Mouse (Mus musculus) heart, embryonic 13.5 days (tissue): Measurements from ENCODE around the gene Mdga1. TPM values are rescaled to one million over a fixed set of nuclear protein-coding genes. Genes with fewer than 3 reads are reported as not detected.
"Not testable (repeated sequence)": the region's sequence is repeated elsewhere in the genome, so short reads cannot be mapped to it uniquely, and the experiment has no call there.

Experiments
- ATAC-seq: fragments of 200-750 bp; cut with Nextera tagmentation; 2 replicates; pipeline ENCODE4 v1.8.0; 2017; ENCODE audit warnings: moderate TSS enrichment; ENCODE audit not compliant: insufficient number of reproducible peaks, low FRiP score, low TSS enrichment; ENCODE audit errors: extremely low read depth
- H3K27ac ChIP-seq: fragments of 300-500 bp; sonication (generic); replicated peaks from 2 replicates; pipeline ENCODE4 v1.5.1; 2015; ENCODE audit warnings: moderate library complexity, mild to moderate bottlenecking, inconsistent platforms
- H3K27me3 ChIP-seq: fragments of 300-500 bp; sonication (generic); replicated peaks from 2 replicates; pipeline ENCODE4 v1.6.1; 2015; ENCODE audit warnings: mild to moderate bottlenecking, inconsistent platforms
- H3K36me3 ChIP-seq: fragments of 300-500 bp; sonication (generic); 2 replicates; pipeline ENCODE4 v1.6.1; 2015; ENCODE audit warnings: mild to moderate bottlenecking, inconsistent platforms
- H3K4me1 ChIP-seq: fragments of 300-500 bp; sonication (generic); 2 replicates; pipeline ENCODE4 v1.6.1; 2015; ENCODE audit warnings: inconsistent platforms
- H3K4me2 ChIP-seq: fragments of 300-500 bp; sonication (generic); 2 replicates; pipeline ENCODE4 v1.6.1; 2015; ENCODE audit warnings: inconsistent platforms, mild to moderate bottlenecking, moderate library complexity
- H3K4me3 ChIP-seq: fragments of 300-500 bp; sonication (generic); 2 replicates; pipeline ENCODE4 v1.5.1; 2015; ENCODE audit warnings: moderate library complexity, mild to moderate bottlenecking, inconsistent platforms
- H3K9ac ChIP-seq: fragments of 300-500 bp; sonication (generic); 2 replicates; pipeline ENCODE4 v1.6.1; 2015; ENCODE audit warnings: inconsistent platforms, mild to moderate bottlenecking, moderate library complexity
- H3K9me3 ChIP-seq: fragments of 300-500 bp; sonication (generic); 2 replicates; pipeline ENCODE4 v1.6.1; 2016; ENCODE audit warnings: inconsistent platforms
- WGBS: fragments of 180-500 bp; shearing (Covaris S2); methylation state at CpG from one replicate; pipeline ENCODE4 v1.1.7; 2015; ENCODE audit warnings: mixed read lengths; 5-methylcytosine and 5-hydroxymethylcytosine counted together
- polyA plus RNA-seq: library from polyadenylated mRNA; unstranded; fragments of >200 nt; fragmentation: Nextera tagmentation; extraction: Ambion mirVana; gene quantifications from 2 replicates; pipeline ENCODE4 v1.2.1, GENCODE M21; 2015

Mdga1 gene
- polyA plus RNA-seq, 1 experiment from 2014 or later: 4.4 TPM

- H3K4me1 ChIP-seq: peaks cover 27% of the 10 kb centered on the region
- no peak for ATAC-seq
- no peaks in the 10 kb centered on the region for H3K9me3 ChIP-seq
- H3K4me3 ChIP-seq: peak overlapping the region; percentile 33
- peak overlapping the region; percentile 68 for H3K9ac ChIP-seq
- no peak overlapping the region for H3K27ac ChIP-seq
- WGBS: 6% methylated on average over 23 of the region's 23 CpGs
- peaks cover 52% of the 10 kb centered on the region for H3K27me3 ChIP-seq
- H3K36me3 ChIP-seq: no peaks in the 10 kb centered on the region
- peak overlapping the region; percentile 63 for H3K4me2 ChIP-seq
Observed at GRCm38 (mm10) chr17:29795050-29795770, 174.7 kb downstream of the Mdga1 start.

- Histone ChIP-seq H3K27me3 (peaks cover 31% of the 10 kb centered on the region), H3K9ac (no peak overlapping the region), H3K4me2 (no peak overlapping the region), H3K4me3 (no peak overlapping the region), H3K9me3 (no peaks in the 10 kb centered on the region), H3K36me3 (no peaks in the 10 kb centered on the region), H3K27ac (no peak overlapping the region), H3K4me1 (peaks cover 38% of the 10 kb centered on the region)
- WGBS: 80% methylated on average over 9 of the region's 9 CpGs
- ATAC-seq: no peak
Observed at GRCm38 (mm10) chr17:29791531-29792050, 178.3 kb downstream of the Mdga1 start.

- H3K9me3 ChIP-seq: no peaks in the 10 kb centered on the region
- 59% methylated on average over 12 of the region's 12 CpGs for WGBS
- H3K4me3 ChIP-seq: no peak overlapping the region
- H3K9ac ChIP-seq: no peak overlapping the region
- no peak for ATAC-seq
- peak overlapping the region; percentile 58 for H3K27ac ChIP-seq
- no peaks in the 10 kb centered on the region for H3K36me3 ChIP-seq
- no peak overlapping the region for H3K4me2 ChIP-seq
- H3K4me1 ChIP-seq: peaks cover 29% of the 10 kb centered on the region
- H3K27me3 ChIP-seq: peaks cover 25% of the 10 kb centered on the region
Observed at GRCm38 (mm10) chr17:29790231-29790740, 179.6 kb downstream of the Mdga1 start.

GRCm38 (mm10) chr17:29789715-29790114 is 180.2 kb downstream of the Mdga1 start:
- no peak overlapping the region for H3K4me2 ChIP-seq
- no peaks in the 10 kb centered on the region for H3K36me3 ChIP-seq
- WGBS: 61% methylated on average over 9 of the region's 9 CpGs
- H3K4me1 ChIP-seq: peaks cover 24% of the 10 kb centered on the region
- no peak for ATAC-seq
- H3K4me3 ChIP-seq: no peak overlapping the region
- no peak overlapping the region for H3K9ac ChIP-seq
- peak overlapping the region; percentile 58; the same call in 1 of the 2 replicates for H3K27ac ChIP-seq
- no peaks in the 10 kb centered on the region for H3K9me3 ChIP-seq
- H3K27me3 ChIP-seq: peaks cover 19% of the 10 kb centered on the region

- no peak for ATAC-seq
- H3K27me3 ChIP-seq: peaks cover 8% of the 10 kb centered on the region
- H3K27ac ChIP-seq: peak overlapping the region; percentile 62
- no peaks in the 10 kb centered on the region for H3K36me3 ChIP-seq
- H3K4me1 ChIP-seq: peaks cover 24% of the 10 kb centered on the region
- WGBS: 36% methylated on average over 10 of the region's 10 CpGs
- no peak overlapping the region for H3K4me2 ChIP-seq
- no peak overlapping the region for H3K9ac ChIP-seq
- no peaks in the 10 kb centered on the region for H3K9me3 ChIP-seq
- no peak overlapping the region for H3K4me3 ChIP-seq
Observed at GRCm38 (mm10) chr17:29788573-29788972, 181.3 kb downstream of the Mdga1 start.

GRCm38 (mm10) chr17:29784820-29785219 is 185.1 kb downstream of the Mdga1 start:
- Histone ChIP-seq H3K4me1 (peaks cover 23% of the 10 kb centered on the region), H3K27me3 (no peaks in the 10 kb centered on the region), H3K4me3 (no peak overlapping the region), H3K9me3 (no peaks in the 10 kb centered on the region), H3K27ac (no peak overlapping the region), H3K4me2 (no peak overlapping the region), H3K9ac (no peak overlapping the region), H3K36me3 (no peaks in the 10 kb centered on the region)
- ATAC-seq: no peak
- 77% methylated on average over 9 of the region's 9 CpGs for WGBS

GRCm38 (mm10) chr17:29781472-29781871 is 188.4 kb downstream of the Mdga1 start:
- not testable (repeated sequence) for H3K4me1 ChIP-seq, H3K27me3 ChIP-seq, H3K4me3 ChIP-seq

GRCm38 (mm10) chr17:29778021-29778420 is 191.9 kb downstream of the Mdga1 start:
- no peaks in the 10 kb centered on the region for H3K9me3 ChIP-seq
- no peak overlapping the region for H3K4me3 ChIP-seq
- 71% methylated on average over 8 of the region's 8 CpGs for WGBS
- peaks cover under 1% of the 10 kb centered on the region for H3K4me1 ChIP-seq
- peaks cover 20% of the 10 kb centered on the region for H3K27me3 ChIP-seq
- ATAC-seq: no peak
- no peak overlapping the region for H3K27ac ChIP-seq
- no peak overlapping the region for H3K4me2 ChIP-seq
- no peaks in the 10 kb centered on the region for H3K36me3 ChIP-seq
- no peak overlapping the region for H3K9ac ChIP-seq

More at GRCm38 (mm10) chr17:29781472-29781871, 188.4 kb downstream of the Mdga1 start:
- ATAC-seq, H3K4me2 ChIP-seq, H3K36me3 ChIP-seq, H3K9ac ChIP-seq, H3K27ac ChIP-seq, H3K9me3 ChIP-seq: not testable (repeated sequence)
- WGBS: 81% methylated on average over 4 of the region's 4 CpGs

Other genes starting within 250 kb of the Mdga1 start
- gene Zfand3, start 34.6 kb upstream of the Mdga1 start, polyA plus RNA-seq: 52.5 and 55.7 TPM in 2 replicates